Mouse (Mus musculus) spleen, postnatal 4 days (tissue): ENCODE data around the gene Fam122a.

Experiments used
- DNase-seq, 2 experiments: peaks; one replicate each; pipeline ENCODE4 v3.0.0; 2022; ENCODE audit warnings: low spot score in 2 of 2

The Fam122a gene

DNA sequence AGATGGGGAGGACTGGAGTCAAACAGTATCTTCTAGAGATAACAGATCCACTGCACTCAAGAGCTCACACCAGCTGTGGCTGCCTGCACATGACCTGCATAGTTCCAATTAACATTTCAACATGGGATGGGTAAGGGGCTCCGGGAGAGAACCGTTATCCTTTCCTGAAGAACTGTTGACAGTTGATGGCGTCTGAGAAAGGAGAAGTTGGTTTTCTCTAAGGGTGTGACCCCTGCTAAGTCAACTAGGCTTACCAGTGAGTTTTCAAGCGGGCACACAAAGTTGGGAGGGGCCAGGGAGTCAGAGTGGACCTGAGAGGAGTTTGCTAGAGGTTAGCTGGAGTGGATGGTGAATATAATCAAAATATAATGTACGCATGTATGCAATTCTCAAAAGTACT lies 13.1 kb upstream of the Fam122a start:
- DNase-seq = peak in 1 of 2 experiments; percentile 41

DNA sequence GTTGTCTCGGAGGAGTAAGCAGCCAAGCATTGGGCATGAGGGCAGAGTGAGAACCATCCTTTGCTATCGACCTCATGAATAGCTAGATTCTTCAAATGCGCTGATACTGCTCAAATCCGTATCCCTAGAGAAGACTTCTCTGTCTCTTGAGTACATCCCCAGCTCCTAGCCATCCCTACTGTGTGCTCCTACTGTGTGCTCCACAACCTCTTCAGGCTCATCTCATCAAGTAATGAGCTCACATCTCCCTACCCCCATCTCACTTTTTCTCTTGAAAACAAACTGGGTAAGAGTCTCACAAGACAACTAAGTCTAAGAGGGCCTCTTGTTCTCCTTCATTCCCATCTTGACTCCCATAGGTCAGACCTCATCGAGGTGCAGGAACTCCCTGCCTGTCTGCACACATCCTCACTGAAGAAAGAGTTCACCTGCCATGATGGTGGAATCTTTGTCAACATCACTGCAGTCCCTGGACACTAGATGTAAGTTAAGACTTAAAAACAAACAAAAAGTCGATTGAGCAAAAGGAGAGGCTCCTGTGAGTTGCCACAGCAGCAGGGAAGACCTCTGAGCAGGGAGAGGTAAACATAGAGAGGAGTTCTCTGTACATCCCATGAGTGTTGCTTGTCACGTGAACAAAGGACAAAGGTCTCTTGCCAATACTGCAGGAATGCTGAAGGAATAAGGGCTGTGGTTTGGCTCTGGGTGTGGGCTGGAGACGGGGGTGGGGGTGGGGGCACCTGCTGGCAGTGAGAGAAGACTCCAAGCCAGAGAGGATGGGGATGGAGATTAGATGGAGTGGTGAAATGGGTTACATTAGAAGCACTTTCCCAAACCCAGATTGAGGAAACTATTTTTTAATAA lies 9.5 kb upstream of the Fam122a start:
- DNase-seq = no peak

DNA sequence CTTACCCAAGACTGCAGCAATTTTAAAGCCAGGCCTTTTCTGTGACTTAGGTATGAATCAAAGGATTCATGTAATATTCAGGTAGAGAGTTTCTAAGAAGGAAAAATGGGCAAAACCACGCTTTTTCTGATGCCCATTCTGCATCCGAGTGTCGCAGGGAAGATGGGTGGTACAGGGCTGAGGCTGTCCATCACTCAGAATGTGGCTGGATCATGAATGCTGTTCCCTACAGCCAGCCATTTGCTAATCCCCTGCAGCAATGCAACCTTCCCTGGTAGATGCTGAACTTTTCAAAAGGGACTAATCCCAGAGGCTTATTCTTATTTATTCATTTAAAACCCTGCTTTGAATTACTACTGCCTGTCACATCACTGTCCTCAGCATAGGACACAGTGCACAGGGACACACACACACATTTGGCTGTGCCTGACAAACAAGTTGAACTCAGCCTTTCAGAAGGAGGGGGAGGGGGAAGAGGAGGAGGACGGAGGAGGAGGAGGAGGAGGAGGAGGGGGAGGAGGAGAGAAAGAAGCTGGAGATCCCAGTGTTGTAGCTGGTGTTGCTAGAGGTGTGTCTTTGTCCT lies 7.5 kb upstream of the Fam122a start:
- DNase-seq = no peak

DNA sequence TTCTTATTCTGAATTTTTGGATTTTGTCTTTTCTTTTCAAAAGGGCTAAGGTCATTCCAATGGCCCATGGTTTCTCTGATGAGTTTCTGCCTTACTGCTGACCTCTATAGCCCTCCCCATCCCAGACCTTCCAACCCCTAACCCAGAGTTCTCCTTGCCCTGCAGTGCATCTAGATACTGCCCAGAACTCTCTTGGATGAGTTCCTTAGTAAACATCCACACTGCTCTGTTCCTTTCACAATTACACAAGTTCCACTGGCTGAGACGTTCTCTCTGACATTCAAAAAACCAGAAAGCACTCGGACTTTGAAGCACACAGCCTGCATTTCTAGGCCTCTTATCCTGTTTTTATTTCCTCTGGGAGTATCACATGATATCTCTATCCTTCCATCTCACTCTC lies 3.8 kb upstream of the Fam122a start:
- no peak for DNase-seq

DNA sequence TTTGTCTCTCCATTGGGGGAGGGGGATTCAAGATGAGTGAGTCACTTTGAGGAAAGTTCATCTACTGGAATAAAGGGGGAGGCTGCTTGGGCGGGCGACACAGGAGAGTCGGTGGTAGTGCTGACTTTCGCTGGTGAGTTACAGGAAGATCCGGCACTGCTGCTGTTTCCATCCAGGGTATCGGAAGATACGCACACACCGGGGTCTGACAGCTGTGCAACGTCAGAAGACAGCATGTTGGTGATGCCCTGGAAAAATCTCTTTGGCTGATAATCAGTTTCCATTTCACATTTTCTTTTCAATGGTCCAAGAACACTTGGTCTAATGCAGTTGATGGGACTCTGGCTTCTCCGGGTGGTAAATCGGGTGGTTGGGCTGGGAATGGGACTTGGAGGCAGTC lies 695 bp downstream of the Fam122a start:
- peak; percentile 20 to 73 for DNase-seq

DNA sequence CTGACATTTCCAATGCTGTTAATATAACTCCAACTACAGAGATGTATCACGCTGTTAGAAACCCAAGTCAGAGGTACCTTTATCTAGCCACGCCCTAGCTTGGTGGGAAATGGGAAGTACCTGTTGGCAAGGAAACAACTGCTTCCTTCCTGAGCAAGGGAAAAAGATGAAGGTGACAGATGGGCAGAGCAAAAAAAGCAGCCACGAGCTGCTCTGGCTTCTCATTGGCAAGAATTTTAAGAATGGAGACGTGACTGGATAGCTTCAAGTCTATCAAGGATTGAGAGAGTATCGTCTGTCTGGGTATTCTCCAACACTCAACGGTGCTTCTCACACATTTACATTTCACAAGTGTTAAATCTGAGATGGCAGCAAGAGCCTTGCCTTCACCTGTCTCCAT lies 1.9 kb downstream of the Fam122a start:
- no peak for DNase-seq

DNA sequence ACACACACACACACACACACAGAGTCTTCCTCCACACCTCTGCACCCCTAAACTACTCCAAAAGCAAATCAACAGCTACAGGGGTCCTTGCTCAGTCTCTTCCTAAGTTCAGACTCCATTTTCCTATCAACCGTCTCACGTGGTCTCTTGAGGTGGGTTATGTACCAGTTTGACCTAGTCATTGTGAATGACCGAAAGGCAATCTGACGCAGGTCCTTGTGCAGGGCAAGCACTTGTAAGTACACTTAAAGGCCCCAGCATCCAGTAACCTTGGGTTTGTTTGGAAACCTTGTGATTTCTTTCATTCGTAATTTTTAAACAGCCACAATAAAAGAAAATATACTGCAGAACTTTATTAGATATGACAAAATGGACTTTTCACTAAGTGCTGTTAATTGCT lies 4.6 kb downstream of the Fam122a start:
- no peak for DNase-seq

DNA sequence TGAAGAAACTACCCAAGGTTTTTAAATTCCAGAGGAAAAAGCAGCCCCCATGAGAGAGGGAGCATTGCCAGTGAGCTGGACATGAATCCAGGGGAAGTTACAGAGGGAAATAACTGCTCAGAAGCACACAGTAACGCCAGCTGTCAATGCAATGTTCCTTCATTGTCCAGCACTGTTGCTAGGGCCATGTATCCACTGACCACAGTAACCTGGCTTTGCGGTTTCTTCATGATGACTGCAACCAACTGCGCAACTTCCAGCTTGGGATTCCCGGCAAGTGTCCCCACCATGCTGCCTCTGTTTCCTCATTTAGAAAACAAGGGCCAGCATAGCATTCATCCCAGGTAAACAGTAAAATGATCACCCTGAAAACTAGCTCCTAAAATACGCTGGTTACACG lies 5.6 kb downstream of the Fam122a start:
- DNase-seq = no peak

DNA sequence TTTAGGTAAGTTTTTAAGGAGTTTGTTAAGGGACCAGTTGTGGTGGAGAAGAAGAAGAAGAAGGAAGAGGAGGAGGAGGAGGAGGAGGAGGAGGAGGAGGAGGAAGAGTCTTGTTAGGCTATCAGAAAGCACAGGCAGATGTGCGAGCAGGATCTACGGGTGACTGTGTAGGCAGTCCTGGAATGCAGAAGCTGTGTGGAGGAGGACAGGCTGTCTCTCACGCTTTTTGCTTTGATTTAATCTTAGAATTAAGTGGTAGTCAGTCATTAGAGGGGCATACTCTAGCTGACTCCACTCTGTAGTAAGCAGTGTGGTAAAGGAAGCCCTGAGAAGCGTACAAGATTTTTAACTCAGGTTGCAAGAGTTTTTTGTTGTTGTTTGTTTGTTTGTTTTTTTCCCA lies 7.9 kb downstream of the Fam122a start:
- DNase-seq = no peak

DNA sequence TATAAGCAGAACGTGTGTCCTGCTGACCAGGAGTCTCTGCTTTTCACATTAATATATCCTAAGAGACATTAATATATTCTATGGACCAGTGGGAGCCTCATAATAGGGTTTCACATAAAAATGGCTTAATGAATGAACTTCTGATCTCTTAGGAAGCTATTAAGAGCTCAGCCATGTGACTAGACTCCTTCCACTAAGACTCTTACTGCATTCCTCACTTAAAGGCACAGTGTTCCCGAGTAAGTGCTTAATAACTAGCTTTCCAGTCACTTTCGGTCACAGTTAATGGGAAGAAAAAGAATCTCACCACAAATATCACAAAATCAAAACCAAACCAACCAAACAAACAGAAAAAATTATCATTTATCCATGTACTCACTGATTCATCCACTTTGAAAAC lies 8.5 kb downstream of the Fam122a start:
- DNase-seq = no peak

DNA sequence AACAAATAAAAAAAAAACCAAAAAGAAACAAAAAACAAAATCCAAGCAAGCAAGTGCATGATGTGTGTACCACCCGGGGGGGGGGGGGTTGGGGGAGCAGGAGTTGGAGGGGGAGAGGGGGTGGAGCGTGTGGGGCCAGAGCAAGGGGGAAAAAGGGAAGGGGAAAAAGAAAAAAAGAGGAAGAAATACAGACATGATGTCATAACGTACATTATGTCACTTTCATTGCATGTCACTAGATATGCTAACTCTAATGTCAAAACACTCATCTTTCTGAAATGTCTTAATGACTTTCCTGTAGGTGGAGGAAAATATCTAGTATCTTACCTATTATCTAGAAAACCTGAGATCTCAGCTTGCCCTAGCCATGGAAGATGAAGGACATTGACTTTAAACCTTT lies 14.1 kb downstream of the Fam122a start:
- DNase-seq = no peak

DNA sequence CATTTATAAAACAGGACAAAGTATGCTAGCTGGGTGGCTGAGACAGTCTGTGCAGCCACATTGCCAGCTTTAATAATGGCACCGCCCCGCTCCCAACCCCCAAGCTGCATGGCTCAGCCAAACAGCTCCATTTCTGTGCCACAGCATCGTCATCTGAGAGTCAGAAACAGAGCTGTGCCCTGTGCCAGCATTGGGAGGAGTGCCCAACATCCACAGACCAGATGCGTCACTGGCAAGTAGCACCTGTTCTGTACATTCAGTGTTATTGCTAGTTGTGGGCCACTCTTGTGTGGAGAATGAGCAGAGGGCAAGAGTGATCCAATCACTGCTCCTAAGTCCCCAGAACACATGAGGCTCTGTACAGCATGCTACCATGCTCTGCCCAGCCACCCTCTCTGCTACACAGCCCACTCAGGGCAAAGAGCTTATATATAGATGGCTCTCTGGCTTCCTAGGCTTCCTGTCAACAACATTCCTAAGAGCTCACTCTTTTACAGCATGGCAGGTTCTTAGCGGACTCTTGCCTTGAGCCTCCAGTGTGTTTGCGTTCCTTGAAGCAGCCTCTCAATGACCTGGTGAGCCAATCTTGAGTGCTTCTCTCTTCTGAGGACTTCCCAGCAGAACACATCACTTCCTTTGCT lies 20.4 kb downstream of the Fam122a start:
- no peak for DNase-seq

DNA sequence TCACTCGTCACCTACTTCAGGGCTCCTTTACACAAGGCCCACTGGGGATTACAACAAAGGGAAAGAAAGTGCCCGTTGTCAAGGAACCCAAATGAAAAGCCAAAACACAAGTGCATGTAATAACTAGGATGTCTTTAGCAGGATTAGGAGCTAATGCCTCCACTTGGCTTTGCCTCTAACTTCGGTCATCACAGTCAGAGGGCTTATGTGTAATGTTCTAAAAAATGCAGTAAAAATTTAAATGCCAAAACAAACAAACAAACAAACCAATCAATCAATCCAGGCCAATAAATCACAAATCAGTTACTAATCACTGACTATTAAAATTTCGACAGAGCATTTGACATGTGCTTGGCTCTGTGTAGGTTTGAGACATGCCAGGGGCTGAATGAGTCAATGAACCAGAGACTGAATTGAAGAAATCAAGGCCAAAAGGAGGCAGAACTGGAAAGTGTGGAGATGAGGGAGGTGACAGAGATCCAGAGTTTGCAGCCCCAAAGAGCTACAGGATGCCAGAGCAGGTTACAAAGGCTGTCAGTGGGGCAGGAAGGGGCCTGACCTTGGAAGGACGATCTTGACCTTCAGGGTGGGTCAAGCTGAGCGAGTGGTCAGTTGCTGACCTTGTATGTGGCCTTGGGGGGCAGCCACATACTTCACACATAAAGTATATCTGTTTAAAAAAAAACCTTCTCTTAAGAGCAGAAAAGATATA lies 21.8 kb downstream of the Fam122a start:
- DNase-seq = no peak

DNA sequence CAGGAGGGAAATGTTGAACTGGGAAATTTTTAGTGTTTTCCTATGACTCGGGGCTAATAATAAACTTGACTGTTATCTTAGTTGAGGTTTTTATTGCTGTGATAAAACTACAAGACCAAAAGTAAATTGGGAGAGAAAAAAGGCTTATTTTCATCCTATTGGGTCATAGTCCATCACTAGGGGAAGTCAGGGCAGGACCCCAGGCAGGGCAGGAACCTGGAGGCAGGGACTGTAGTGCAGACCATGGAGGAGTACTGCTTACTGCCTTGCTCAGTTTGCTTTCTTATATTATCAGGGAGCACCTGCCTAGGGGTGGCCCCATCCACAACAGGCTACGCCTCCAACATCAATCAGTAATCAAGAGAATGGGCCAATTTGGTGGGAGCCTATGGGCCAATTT lies 22.7 kb downstream of the Fam122a start:
- DNase-seq = no peak

DNA sequence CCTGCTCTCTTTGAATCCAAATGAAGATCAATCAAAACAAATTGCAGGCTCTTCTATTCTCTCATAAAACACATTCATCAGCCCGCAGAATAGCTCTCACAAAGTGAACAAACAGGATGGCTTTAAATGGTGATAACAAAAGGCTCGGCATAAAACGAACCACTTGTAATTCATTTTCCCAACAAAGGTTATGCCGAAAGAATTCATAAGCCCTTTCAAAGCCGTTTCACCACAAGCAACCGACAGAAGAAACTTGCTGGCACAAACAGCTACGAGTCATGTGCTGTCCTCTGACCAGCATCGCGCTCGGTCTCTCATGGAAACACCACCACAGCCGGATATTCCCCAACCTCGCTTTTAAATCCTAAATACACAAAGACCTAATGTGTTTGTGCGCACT lies 23.8 kb downstream of the Fam122a start:
- no peak for DNase-seq

DNA sequence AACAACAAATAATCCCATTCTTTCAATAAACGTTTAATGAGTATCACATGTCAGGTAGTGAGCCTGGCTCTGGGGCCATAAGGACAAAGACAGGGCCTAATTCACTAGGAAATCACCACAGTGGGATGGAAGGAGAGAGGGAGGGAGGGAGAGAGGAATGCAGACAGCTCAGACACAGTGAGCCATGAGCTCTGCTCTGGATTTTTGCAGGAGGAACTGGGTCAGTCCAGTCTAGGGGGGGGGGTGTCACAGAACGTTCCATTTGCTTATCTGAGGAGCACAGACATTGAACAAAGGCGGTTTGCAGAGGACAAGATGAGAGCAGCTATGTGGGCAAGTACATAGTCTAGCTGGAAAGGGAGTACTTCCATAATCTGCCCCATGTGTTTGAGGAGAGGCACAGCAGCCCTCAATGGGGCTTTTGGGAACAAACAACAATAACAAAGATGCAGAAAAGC lies 24.7 kb downstream of the Fam122a start:
- DNase-seq = no peak

DNA sequence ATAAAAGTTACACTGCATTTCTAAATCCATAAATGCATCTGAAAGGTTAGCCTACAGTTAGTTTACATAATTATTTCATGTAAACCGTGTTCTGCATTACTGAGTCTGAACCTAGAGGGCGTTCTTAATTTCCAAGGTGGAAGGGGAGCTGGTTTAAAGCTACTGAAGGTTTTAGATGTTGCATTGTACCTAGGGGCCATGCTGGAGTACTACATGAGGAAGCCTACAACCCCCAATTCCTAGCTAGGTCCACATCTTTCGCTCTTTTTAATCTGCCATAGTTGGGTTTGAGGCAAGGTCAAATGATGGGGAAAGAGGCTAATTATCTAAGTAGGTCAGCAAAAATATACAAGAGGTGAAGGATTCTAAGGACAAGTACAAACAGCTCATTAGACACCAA lies 25.5 kb downstream of the Fam122a start:
- no peak for DNase-seq

DNA sequence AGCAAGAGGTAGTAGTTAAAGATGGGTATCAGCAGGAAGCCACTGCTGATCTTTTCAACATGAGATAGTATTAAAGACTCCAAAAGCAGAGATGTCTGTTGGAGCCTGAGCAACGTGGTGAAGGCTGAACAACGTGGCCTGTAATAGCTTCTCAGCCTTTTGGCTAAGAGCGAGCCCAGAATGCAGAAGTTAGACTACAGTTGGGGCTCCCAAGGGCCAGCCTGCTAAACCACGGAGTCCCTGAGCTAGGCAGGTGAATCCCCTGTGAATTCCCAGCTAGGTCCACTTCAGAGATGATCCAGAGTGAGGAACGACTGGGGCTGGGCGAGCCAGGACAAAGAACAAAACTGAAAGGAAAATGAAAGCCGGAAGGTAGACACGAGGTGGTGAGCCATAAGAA lies 26.4 kb downstream of the Fam122a start:
- no peak for DNase-seq

DNA sequence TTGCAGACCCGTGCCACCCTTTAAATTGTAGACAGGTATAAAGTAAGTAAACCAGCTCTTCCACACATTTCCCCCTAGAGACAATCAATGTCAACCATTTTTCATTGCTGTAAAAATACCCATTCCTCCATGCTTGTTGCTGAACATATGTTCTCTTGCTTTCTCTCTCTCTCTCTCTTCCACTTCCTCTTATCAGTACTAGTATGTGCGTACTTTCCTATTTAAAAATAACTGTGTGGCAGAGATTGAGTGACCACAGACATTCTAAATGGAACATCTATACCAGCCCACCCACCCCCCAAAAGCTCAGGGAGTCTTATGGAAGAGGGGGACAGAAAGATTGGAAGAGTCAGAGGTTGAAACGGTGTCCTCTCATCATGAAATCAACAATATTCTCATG lies 32.8 kb downstream of the Fam122a start:
- DNase-seq = no peak

DNA sequence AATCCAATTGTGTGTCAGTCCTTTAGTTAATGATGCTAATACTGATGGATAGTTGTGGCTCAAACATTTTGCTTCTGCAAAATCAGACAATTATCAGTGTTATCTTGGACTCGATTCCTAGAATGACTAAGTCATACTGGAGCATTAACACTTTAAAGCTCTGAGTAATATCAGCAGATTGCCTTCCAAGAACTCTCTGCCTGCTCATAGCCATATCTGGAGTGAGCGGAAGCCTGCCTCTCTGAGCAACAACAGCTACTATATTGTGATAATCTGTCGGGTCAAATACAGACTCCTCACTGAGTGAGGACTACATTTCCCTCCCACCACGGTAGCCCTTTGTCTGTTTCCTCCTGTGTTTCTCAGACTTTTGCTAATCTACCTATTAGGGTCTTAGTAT lies 37.4 kb downstream of the Fam122a start:
- no peak for DNase-seq

DNA sequence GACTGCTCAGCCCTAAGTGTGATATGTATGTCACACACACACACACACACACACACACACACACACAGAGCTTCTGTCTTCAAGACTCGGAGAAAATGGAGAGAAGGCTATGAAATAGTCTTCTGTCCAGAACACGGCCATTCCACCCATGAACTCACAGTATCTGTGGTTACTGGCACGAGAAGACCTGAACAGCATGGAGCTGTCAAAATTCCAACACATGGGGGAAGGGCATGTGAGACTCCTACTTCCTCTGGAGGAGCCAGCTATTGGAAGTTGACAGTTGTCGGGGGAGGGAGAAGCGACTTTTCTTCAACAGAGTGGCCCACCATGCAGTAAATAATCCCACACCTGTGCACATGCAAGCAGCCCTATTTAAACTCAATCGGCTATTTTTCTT lies 42.9 kb downstream of the Fam122a start:
- DNase-seq = no peak

DNA sequence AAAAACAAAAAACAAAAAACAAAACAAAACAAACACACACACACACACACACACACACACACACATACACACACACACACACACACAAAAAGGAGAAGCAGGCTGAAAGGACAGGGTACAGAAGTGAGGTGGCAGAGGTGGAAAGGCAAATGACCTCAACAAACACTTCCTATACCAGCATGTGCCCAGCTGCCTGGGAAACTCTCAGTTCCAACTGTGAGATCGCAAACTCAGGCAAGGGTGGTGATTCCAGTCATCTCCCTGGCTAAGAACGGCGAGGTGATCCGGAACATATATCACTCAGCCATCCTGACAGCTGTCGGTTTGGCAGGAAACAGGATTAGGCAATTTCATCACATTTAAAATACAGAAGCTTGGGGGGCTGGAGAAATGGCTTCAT lies 44.7 kb downstream of the Fam122a start:
- no peak for DNase-seq
